Mouse (Mus musculus) retina, postnatal 7 days (tissue): Measurements from ENCODE around the gene Rdh16.
"Not testable (repeated sequence)": the region's sequence is repeated elsewhere in the genome, so short reads cannot be mapped to it uniquely, and the experiment has no call there.

ENCODE experiments used
- DNase-seq: peaks from one replicate; pipeline ENCODE4 v3.0.0-alpha.2; 2012; ENCODE audit warnings: low read depth, low spot score

The Rdh16 gene

DNA sequence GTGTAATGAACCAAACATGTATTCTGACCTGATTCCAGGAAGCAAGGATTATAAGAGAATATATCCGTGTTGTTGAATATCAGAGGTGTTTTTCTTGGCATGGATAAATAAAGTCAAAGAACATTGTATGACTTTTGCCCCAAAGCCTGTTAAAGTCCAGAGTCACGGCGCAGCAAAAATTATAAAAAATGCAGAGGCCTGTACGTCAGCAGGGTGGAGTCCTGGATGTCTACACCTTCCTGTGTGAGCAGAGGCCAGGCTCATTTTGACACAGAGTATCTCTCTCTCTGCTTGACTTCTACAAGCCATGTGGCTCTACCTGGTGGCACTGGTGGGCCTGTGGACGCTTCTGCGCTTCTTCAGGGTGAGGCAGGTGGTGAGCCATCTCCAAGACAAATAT is at the start of gene Rdh16:
Gene Rdh16 (plus strand): TSS at position 262 of the 400 bp plus-strand sequence.
- no peak for DNase-seq

DNA sequence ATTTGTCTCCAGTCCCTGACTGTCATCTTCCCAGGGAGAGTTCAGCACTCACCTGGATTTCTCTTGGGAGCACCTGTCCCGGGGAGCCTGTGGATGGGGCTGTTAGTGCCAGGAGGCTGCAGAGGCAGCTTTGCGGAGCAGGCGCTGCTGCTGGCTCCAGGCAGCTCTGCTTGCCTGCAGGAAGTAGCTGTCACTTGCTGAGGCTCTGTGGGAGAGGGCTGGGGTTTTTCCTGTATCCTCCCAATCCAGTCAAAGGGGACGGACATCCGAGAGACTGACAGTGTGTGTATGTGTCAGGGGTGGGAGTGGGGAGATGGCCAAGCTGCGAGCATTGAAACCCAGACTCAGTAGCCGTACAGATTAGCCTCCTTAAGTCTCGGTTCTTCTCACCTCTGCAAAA is 49.4 kb upstream of the Rdh16 start, which contains the start of gene Gpr182:
Gene Gpr182 (minus strand): TSS at position 185 of the 400 bp plus-strand sequence.
- no peak for DNase-seq

DNA sequence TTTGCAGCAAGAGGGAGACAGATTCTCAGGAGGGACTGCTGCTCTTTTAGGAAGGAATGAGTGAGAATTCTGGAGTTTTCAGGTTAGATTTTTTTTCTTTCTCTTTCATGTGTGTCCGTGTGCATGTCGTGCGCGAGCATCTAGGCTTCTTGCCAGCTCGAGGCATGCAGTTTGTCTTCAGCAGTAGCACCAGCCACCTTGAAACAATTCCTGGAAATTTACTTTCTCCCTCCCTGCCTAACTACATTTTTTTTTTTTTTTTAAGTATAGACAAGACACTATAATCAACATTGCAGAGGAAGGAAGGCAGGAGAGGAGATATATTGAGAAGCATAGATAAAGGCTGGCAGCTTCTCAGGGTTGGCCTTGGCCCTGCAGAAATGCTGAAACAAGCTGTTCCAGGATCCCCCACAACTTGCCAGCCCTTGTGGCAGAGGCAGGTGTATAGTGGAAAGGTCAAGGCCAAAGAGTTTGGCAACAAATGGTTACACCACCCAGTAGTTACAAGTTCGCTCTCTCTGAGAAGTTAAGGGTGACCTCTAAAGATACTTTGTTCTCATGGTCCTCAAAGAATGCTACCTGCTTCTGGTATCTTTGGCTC is 46.3 kb upstream of the Rdh16 start:
- DNase-seq: no peak

GRCm38 (mm10) chr10:127755246-127755645 is 45.7 kb upstream of the Rdh16 start:
- no peak for DNase-seq

GRCm38 (mm10) chr10:127755770-127756468 is 45.0 kb upstream of the Rdh16 start:
- no peak for DNase-seq

DNA sequence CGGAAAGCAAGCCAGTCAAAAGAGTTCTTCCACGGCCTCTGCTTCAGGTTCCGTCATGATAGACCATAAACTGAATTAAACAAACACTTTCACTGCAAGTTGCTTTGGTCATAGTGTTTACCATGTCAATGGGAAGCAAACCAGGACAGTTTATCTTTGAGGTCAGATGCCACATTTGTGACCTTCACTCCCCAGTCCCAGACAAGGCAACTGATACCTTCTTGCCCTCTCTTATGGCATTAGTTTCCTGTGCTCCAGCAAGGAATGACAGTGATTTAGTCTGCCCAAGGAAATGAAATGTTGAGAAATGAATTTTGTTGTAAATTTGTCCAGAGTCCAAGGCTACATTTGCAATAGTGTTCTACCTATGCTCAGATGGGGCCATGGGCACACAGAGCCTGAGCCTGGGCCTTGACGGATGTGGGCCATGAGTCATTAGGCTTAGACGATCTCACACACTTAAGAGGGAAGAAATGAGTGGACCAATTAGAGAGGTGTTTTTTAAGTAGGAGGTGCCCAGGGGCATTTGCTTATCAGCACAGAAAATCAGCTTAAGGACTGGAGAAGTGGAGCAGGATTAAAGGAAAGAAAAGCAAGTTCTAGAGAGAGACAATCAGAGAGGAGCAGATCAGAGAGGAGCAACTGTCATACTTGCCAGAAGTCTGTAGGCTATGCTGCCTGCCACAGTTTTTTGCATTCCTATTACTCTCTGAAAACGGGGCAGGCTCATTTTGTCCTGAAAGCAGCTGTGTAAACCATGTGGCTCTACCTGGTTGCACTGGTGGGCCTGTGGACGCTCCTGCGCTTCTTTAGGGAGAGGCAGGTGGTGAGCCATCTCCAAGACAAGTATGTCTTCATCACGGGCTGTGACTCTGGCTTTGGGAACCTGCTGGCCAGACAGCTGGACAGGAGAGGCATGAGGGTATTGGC is 41.5 kb upstream of the Rdh16 start, which contains the start of the genes Rdh1 and Rdh16f1:
Gene Rdh1 (plus strand): TSS at position 541 of the 930 bp plus-strand sequence.
Gene Rdh16f1 (plus strand): TSS at position 607 of the 930 bp plus-strand sequence.
- no peak for DNase-seq

DNA sequence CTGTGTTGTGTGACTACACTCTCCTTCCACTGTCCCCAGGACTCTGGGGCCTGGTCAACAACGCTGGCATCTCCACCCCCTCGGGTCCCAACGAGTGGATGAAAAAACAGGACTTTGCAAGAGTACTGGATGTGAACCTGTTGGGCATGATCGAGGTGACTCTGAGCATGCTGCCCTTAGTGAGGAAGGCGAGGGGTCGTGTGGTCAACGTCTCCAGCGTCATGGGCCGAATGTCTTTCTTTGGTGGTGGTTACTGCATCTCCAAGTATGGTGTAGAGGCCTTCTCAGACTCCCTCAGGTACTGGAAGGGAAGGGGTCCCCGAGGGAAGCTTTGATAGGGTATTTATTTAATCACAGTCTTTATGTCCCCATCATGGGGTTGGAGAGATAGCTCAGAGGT is 38.0 kb upstream of the Rdh16 start:
- DNase-seq: not testable (repeated sequence)

GRCm38 (mm10) chr10:127763914-127764680 is 36.9 kb upstream of the Rdh16 start:
- DNase-seq: no peak

DNA sequence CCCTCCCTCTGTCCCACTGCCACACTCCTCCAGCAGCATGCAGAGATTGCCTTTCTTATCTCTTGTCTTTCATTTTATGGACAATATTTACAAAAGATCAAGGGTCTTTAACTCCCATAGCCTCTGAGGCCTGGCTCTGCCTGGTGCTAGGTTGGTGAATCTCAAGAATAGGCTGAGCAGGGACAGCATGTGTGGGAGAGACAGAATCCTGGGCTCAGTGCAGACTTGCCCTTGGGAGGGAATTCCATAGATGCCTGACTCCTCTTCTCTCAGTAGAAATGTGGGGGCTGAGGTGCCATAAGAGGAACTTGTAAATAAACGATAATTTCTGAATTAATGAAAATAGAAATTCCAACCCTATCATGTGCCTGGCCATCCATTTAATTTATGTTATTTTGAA is 34.4 kb upstream of the Rdh16 start:
- DNase-seq: no peak

DNA sequence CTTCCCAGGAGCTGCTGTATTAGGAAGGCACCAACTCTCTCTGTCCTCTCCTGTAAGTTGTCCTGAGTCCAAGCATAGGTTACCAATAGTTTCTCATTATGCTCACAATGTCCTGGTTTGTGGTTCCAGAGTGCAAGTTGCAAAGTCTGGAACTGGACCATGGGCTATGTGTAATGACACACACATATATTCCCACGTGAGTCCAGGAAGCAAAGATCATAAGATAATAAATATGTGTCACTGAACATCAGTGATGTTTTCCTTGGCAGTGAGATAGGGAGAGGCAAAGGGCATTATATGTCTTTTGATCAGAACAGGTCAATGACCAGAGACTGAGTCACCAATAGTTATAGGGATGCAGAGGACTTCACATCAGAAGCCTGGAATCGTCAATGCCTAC is 24.9 kb upstream of the Rdh16 start, which contains the start of gene Rdh9:
Gene Rdh9 (plus strand): TSS at position 376 of the 400 bp plus-strand sequence.
- DNase-seq: no peak

GRCm38 (mm10) chr10:127782321-127782720 is 18.6 kb upstream of the Rdh16 start:
- DNase-seq: not testable (repeated sequence)

DNA sequence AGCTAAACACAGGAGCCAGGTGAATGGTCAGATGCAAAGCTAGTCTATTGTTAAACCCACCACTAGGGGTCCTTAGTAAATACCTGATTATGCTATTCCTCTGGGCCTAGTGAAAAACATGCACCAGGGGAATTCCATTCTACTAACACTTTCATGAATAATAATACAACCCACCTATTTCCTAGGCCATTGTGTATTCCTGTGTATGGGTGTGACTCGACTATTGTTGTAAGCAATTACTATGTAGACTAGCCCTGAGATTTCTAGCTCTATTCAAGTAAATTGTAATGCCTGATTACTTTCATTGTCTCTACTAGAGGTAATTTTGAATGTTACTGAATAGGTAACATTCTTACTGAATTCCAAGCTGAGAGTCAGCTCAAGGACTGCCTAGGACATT is 15.5 kb upstream of the Rdh16 start:
- DNase-seq: not testable (repeated sequence)

GRCm38 (mm10) chr10:127799295-127799694 is 1.7 kb upstream of the Rdh16 start:
- no peak for DNase-seq

- no peak for DNase-seq
Measured at GRCm38 (mm10) chr10:127801612-127802011, 660 bp downstream of the Rdh16 start.

- no peak for DNase-seq
Measured at GRCm38 (mm10) chr10:127802236-127802635, 1.3 kb downstream of the Rdh16 start.

GRCm38 (mm10) chr10:127804416-127804815 is 3.5 kb downstream of the Rdh16 start:
- no peak for DNase-seq

GRCm38 (mm10) chr10:127815888-127816287 is 14.9 kb downstream of the Rdh16 start:
- no peak for DNase-seq

DNA sequence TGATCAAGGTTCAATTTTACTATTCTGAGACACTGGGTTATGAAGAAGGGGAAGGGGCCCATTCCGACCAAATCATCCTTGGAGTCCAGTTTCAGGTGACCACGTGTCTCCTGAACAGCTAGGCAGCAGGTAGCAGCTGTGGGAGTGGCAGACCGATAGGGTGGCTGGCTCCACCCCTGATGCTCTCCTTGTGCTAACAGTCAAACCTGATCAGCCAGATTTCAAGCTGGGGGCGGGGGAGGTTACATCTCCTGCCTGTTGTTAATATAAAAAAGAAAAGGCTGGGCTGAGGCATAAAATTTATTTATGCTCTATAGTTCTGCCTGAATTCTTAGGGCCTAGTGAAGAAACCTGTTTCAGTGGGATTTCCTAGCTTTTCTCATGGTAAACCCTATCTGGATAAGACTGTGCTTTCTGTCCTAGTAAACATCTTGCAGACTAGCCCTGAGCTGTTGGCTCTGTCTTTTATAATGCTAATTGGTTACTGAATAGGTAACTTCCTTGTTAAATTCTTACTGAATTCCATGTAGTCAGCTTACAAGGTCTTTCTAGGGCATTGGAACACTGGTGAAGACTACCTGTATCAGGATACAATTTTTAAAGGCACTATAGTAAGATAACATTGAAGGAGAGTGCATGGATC is 16.4 kb downstream of the Rdh16 start:
- DNase-seq: not testable (repeated sequence)

- DNase-seq: not testable (repeated sequence)
Measured at GRCm38 (mm10) chr10:127821806-127822205, 20.9 kb downstream of the Rdh16 start.

DNA sequence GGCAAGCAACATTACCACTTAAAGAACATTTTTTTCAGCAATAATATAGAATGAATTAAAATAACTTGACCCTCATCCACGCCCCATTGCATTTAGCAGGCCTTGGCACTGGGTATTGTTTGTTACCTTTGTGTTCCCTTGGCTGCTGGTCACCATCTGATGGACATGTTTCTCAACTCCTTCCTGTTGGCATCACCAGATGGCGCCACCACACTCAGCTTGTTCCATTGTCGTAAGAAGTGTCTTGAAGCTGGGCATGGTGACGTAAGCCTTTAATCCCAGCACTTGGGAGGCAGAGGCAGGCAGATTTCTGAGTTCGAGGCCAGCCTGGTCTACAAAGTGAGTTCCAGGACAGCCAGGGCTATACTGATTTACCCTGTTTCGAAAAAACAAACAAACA is 24.4 kb downstream of the Rdh16 start:
- DNase-seq: no peak

- DNase-seq: no peak
Measured at GRCm38 (mm10) chr10:127829121-127829520, 28.2 kb downstream of the Rdh16 start.
